Mouse (Mus musculus) hindbrain, embryonic 13.5 days (tissue): ENCODE data around the gene Ros1. TPM values are rescaled to one million over a fixed set of nuclear protein-coding genes. Genes with fewer than 3 reads are reported as not detected.
A peak's percentile ranks its signal among the peaks of the same experiment; 100 is the strongest.

Experiments
- ATAC-seq: fragments of 200-750 bp; cut with Nextera tagmentation; 2 replicates; pipeline ENCODE4 v1.8.0; 2017; ENCODE audit warnings: moderate TSS enrichment; ENCODE audit not compliant: low FRiP score
- H3K27ac ChIP-seq: fragments of 300-500 bp; sonication (generic); 2 replicates; pipeline ENCODE4 v1.5.1; 2015; ENCODE audit warnings: inconsistent platforms, mild to moderate bottlenecking, moderate library complexity
- H3K27me3 ChIP-seq: fragments of 300-500 bp; sonication (generic); 2 replicates; pipeline ENCODE4 v1.6.1; 2015; ENCODE audit warnings: mild to moderate bottlenecking, inconsistent platforms
- H3K36me3 ChIP-seq: fragments of 300-500 bp; sonication (generic); 2 replicates; pipeline ENCODE4 v1.6.1; 2015; ENCODE audit warnings: mild to moderate bottlenecking, inconsistent platforms
- H3K4me1 ChIP-seq: fragments of 300-500 bp; sonication (generic); replicated peaks from 2 replicates; pipeline ENCODE4 v1.6.1; 2015; ENCODE audit warnings: inconsistent platforms
- H3K4me2 ChIP-seq: fragments of 300-500 bp; sonication (generic); 2 replicates; pipeline ENCODE4 v1.6.1; 2015; ENCODE audit warnings: inconsistent platforms, mild to moderate bottlenecking, moderate library complexity
- H3K4me3 ChIP-seq: fragments of 300-500 bp; sonication (generic); 2 replicates; pipeline ENCODE4 v1.5.1; 2015; ENCODE audit warnings: mild to moderate bottlenecking, inconsistent platforms
- H3K9ac ChIP-seq: fragments of 300-500 bp; sonication (generic); 2 replicates; pipeline ENCODE4 v1.6.1; 2015; ENCODE audit warnings: mild to moderate bottlenecking, inconsistent platforms
- H3K9me3 ChIP-seq: fragments of 300-500 bp; sonication (generic); 2 replicates; pipeline ENCODE4 v1.6.1; 2016; ENCODE audit warnings: inconsistent platforms
- WGBS: fragments of 180-500 bp; shearing (Covaris S2); methylation state at CpG from one replicate; pipeline ENCODE4 v1.1.7; 2015; 5-methylcytosine and 5-hydroxymethylcytosine counted together
- polyA plus RNA-seq: library from polyadenylated mRNA; unstranded; fragments of >200 nt; fragmentation: Nextera tagmentation; extraction: Ambion mirVana; gene quantifications from 2 replicates; pipeline ENCODE4 v1.2.1, GENCODE M21; 2015

The Ros1 gene
- polyA plus RNA-seq, result not detected in 2 replicates

- Histone ChIP-seq H3K27me3 (no peaks in the 10 kb centered on the region), H3K27ac (no peak within 1 kb of the TSS), H3K4me2 (no peak within 1 kb of the TSS), H3K4me3 (no peak within 1 kb of the TSS), H3K36me3 (no peaks in the 10 kb centered on the region), H3K9me3 (no peaks in the 10 kb centered on the region), H3K9ac (no peak within 1 kb of the TSS), H3K4me1 (no peaks in the 10 kb centered on the region)
- WGBS, result 88% methylated on average over 7 of the region's 7 CpGs
- ATAC-seq, result no peak
Observed at GRCm38 (mm10) chr10:52194957-52195852, at the start of gene Ros1. TSS of gene Ros1 (minus strand) at chr10:52195244.

- no peak overlapping the region for H3K9ac ChIP-seq
- H3K36me3 ChIP-seq, result no peaks in the 10 kb centered on the region
- H3K4me2 ChIP-seq, result no peak overlapping the region
- H3K4me1 ChIP-seq, result peaks cover 2% of the 10 kb centered on the region; the same call in 1 of the 2 replicates
- 42% methylated on average over 7 of the region's 7 CpGs for WGBS
- no peaks in the 10 kb centered on the region for H3K27me3 ChIP-seq
- no peak overlapping the region for H3K4me3 ChIP-seq
- H3K9me3 ChIP-seq, result no peaks in the 10 kb centered on the region
- no peak overlapping the region for H3K27ac ChIP-seq
- peak; percentile 65; the same call in 1 of the 2 replicates for ATAC-seq
Observed at GRCm38 (mm10) chr10:52242680-52243323, 47.8 kb upstream of the Ros1 start.

DNA sequence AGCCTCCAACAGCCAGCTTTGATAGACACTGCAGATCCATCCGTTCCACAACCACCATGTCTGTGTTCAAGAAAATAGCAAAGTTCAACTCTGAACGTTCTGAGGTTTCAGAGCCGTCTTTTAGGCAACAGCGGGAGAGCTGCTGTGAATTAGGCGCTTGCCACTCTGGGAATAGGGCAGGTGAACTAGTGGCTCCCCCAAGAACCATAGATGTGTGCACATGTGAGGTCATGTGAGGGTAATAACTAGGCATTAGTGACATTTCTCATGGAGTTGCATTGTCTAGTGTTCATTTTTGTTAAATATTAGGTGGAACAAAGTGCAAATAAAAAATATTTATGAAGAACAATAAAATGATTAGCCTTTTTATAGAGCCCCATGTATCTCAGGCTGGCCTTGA, 47.0 kb upstream of the Ros1 start:
- H3K4me3 ChIP-seq, result no peak overlapping the region
- no peak for ATAC-seq
- 90% methylated on average over 5 of the region's 5 CpGs for WGBS

DNA sequence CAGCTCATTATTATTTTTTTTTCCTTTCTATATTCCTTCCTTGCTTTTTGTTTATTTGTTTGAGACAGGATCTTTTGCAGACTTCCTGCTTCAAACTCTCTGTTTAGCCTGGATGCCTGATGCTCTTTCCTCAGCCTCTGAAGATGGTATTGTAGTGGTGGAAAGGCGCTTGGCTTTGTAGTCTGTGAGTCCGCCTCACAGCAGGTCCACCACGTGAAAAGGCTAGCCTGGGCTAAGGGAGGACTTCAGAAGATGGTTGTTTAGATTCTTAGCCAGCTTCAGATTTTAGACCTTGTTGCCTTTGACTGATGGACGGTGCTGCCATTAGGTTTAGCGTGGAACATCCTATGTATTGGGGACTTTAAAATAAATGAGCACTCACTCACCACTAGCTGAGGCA, 40.4 kb upstream of the Ros1 start:
- ATAC-seq, result no peak
- peak overlapping the region; percentile 82 for H3K4me2 ChIP-seq
- peaks cover 14% of the 10 kb centered on the region for H3K4me1 ChIP-seq
- H3K27ac ChIP-seq, result no peak overlapping the region
- H3K27me3 ChIP-seq, result no peaks in the 10 kb centered on the region
- no peaks in the 10 kb centered on the region for H3K9me3 ChIP-seq
- H3K4me3 ChIP-seq, result peak overlapping the region; percentile 81
- WGBS, result 82% methylated on average over 5 of the region's 5 CpGs
- no peak overlapping the region for H3K9ac ChIP-seq
- H3K36me3 ChIP-seq, result no peaks in the 10 kb centered on the region

More for the DNA sequence above, 47.0 kb upstream of the Ros1 start:
- Histone ChIP-seq H3K9me3 (no peaks in the 10 kb centered on the region), H3K27me3 (no peaks in the 10 kb centered on the region), H3K27ac (no peak overlapping the region), H3K4me2 (no peak overlapping the region), H3K4me1 (peaks cover 2% of the 10 kb centered on the region; the same call in 1 of the 2 replicates), H3K36me3 (no peaks in the 10 kb centered on the region), H3K9ac (no peak overlapping the region)

DNA sequence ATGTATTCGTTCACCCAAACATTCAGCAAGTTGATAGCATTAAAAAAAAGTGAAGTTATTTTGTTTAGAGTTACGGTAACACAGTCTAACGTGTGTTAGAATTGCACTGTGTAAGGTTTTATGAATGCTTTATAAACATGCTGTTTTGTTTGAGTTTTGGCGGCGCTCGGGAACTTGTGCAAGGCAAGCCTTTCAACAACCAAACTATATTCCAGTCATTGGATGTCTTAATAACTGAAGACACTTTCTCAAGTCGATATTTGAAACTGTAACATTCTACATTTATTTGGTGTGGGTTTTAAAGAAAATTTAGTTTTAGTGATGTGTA, 39.6 kb upstream of the Ros1 start:
- no peak for ATAC-seq
- 18% methylated on average over 7 of the region's 7 CpGs for WGBS
- Histone ChIP-seq H3K4me2 (peak overlapping the region; percentile 82), H3K9ac (peak overlapping the region; percentile 89), H3K4me1 (peaks cover 14% of the 10 kb centered on the region), H3K27me3 (no peaks in the 10 kb centered on the region), H3K36me3 (no peaks in the 10 kb centered on the region), H3K27ac (no peak overlapping the region), H3K4me3 (peak overlapping the region; percentile 81), H3K9me3 (no peaks in the 10 kb centered on the region)

DNA sequence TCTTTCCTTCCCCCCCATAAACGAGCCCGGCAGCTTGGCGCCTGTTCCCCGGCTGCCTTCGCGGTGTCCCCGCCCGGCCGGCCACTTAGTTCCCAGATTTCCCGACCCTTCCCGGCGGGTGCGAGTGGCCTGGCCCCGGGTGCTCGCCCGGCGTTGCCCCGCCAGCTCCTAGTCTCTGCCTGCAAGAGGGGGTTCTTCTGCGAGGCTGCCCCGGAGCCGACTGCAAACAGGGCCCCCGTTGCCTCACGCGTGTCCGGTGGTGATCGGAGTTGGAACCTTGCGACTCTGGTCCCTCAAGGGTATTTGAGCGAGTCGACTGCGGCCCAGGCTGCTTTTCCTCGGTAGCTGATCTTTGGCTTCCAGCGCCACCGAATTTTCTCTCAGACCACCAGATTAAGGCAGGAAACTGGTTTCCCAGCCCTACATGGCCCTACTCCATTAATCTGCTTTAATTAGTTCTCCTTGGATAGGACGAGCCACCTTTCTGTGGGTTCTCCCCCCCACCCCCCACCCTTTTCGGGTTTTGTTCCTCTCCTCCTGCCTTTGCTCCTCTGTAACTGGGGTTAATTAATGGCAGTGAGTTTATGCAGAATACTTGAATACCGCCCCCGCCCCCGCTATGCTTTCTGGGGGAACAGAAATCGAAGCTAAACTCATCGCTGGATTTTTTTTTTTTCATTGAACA, 39.1 kb upstream of the Ros1 start:
- WGBS, result under 1% methylated on average over 39 of the region's 40 CpGs
- Histone ChIP-seq H3K9me3 (no peaks in the 10 kb centered on the region), H3K27ac (peak overlapping the region; percentile 73), H3K4me2 (peak overlapping the region; percentile 82), H3K27me3 (no peaks in the 10 kb centered on the region), H3K9ac (peak overlapping the region; percentile 89), H3K4me1 (peaks cover 14% of the 10 kb centered on the region), H3K36me3 (no peaks in the 10 kb centered on the region), H3K4me3 (peak overlapping the region; percentile 81)
- ATAC-seq, result peak; percentile 70

DNA sequence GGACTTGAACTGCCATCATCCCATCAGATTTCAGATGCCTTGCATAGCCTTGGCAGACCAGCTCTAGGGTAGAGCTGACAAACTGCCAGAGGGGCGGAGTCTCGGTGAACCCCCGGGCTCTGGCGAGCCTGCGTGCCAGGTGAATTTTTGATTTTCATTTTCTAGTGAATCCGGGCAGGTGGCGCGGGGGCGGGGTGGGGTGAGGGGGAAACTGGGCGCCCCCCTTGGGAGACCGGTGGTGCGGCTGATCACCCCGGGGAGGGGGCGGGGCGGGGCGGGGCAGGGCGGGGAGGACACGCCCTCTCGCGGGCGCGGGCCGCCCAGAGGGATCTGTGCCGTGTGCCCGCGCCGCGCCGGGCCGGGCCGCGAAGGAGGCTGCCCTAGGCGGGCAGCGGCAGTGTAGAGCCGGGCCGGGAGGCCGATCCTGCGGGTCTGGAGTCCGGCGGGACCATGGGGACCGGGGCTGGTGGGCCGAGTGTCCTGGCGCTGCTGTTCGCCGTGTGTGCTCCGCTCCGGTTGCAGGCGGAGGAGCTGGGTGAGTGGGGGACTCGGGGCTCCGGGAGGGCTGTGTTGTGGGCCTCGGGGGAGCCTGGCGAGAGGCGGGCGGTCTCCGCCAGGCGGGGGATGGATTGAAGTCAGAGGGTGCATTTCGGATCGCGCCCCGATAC, 38.4 kb upstream of the Ros1 start, which contains the start of gene Dcbld1:
TSS of gene Dcbld1 (plus strand) at position 319 of the 668 bp plus-strand sequence.
- Histone ChIP-seq H3K9me3 (no peaks in the 10 kb centered on the region), H3K36me3 (no peaks in the 10 kb centered on the region), H3K4me2 (peak within 1 kb of the TSS; percentile 82), H3K4me1 (peaks cover 14% of the 10 kb centered on the region), H3K27ac (peak within 1 kb of the TSS; percentile 73), H3K9ac (peak within 1 kb of the TSS; percentile 89), H3K4me3 (peak within 1 kb of the TSS; percentile 81), H3K27me3 (no peaks in the 10 kb centered on the region)
- ATAC-seq, result peak; percentile 95
- WGBS, result under 1% methylated on average over 40 of the region's 60 CpGs

- WGBS, result 15% methylated on average over 21 of the region's 21 CpGs
- Histone ChIP-seq H3K4me3 (peak overlapping the region; percentile 81), H3K9me3 (no peaks in the 10 kb centered on the region), H3K4me1 (peaks cover 14% of the 10 kb centered on the region), H3K27me3 (no peaks in the 10 kb centered on the region), H3K27ac (no peak overlapping the region), H3K4me2 (peak overlapping the region; percentile 82), H3K36me3 (no peaks in the 10 kb centered on the region), H3K9ac (no peak overlapping the region; the same call in 1 of the 2 replicates)
- ATAC-seq, result peak; percentile 26
Observed at GRCm38 (mm10) chr10:52232196-52233176, 37.4 kb upstream of the Ros1 start.

DNA sequence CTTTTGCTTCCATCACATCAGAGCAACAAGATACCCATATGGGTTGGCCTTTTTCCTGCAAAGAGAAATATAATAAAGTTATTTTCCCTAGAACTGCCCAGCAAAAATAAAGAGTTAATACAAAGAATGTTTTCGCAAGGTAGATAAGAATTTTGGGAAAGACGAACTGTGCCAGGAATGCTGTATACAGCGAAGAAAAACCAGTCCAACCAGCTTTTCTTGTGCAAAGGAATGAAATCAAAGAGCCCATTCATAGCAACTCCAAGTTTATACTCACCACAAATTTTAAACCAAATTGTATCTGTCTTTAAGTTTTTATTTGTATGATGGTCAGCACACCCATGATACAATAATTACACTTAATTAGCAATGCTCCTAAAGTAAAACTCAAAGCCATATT, 24.6 kb upstream of the Ros1 start:
- H3K27ac ChIP-seq, result no peak overlapping the region
- WGBS, result 79% methylated on average over 3 of the region's 3 CpGs
- no peaks in the 10 kb centered on the region for H3K27me3 ChIP-seq
- no peak for ATAC-seq
- no peak overlapping the region for H3K4me2 ChIP-seq
- no peak overlapping the region for H3K4me3 ChIP-seq
- no peaks in the 10 kb centered on the region for H3K36me3 ChIP-seq
- no peak overlapping the region for H3K9ac ChIP-seq
- H3K4me1 ChIP-seq, result no peaks in the 10 kb centered on the region
- no peaks in the 10 kb centered on the region for H3K9me3 ChIP-seq

GRCm38 (mm10) chr10:52217564-52217934, 22.5 kb upstream of the Ros1 start:
- peak; percentile 39; the same call in 1 of the 2 replicates for ATAC-seq
- Histone ChIP-seq H3K4me1 (no peaks in the 10 kb centered on the region), H3K4me3 (no peak overlapping the region), H3K4me2 (no peak overlapping the region), H3K27ac (no peak overlapping the region), H3K9ac (no peak overlapping the region), H3K27me3 (no peaks in the 10 kb centered on the region), H3K9me3 (no peaks in the 10 kb centered on the region), H3K36me3 (no peaks in the 10 kb centered on the region)
- WGBS, result 55% methylated on average over 7 of the region's 7 CpGs
